Mouse (Mus musculus) granulocyte monocyte progenitor cell, adult 5-6 weeks (primary cell): ENCODE data around the gene Mlst8. TPM values are rescaled to one million over a fixed set of nuclear protein-coding genes. Genes with fewer than 3 reads are reported as not detected.
"Not testable (repeated sequence)": the region's sequence is repeated elsewhere in the genome, so short reads cannot be mapped to it uniquely, and the experiment has no call there.

Source experiments
- ATAC-seq: replicated peaks from 2 replicates; pipeline ENCODE4 v1.8.0; 2016; ENCODE audit warnings: mild to moderate bottlenecking, moderate TSS enrichment, inconsistent platforms; ENCODE audit not compliant: poor library complexity, severe bottlenecking
- total RNA-seq, 2 experiments: library from RNA; stranded (forward) in 1 of 2; stranded (reverse) in 1 of 2; fragments of 200-712, 200-1000 nt in 1 of 2; fragments of >200 nt in 1 of 2; fragmentation: Nextera tagmentation in 1 of 2; gene quantifications; 2 replicates each; pipeline ENCODE4 v1.2.3; 2014 to 2017

Gene Mlst8
- total RNA-seq, 2 experiments from 2014 or later: 21.2 to 21.8 TPM

GRCm38 (mm10) chr17:24429201-24429983, 49.5 kb downstream of the Mlst8 start:
- ATAC-seq: no peak

- ATAC-seq: no peak
These were observed 51.7 kb downstream of the Mlst8 start for GRCm38 (mm10) chr17:24427170-24427557.

DNA sequence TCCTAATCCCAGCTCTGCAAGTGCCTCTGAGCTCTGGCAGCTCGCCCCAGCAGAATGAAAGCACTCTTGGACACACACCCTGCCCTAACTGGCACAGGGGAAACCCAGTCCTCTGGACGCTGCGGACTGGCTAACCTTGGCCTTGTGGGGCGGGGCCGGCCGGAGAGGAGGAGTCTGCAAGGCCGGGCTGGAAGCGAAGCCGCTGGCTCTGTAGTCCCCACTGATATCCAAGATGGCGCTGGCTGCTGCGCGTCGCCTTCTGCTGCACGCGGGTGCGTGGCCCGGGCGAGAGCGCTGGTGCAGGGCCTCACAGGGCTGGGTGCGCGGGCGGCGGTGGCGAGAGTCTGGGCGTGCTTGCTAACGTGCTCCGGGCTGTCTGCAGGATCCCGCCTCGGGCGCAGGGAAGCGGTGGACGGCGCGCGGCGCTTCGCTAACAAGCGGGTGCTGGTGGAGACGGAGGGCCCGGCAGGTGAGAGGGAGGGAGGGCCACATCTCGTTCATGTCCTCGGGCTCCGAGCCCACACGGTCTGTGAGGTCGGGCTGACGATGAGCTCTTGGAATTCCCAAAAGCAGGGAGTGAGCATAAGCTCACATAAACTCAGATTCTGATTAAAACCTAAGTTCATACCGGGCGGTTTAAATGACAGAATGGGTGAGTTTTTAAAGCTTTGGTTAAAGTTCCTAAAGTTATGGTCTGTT, 52.3 kb downstream of the Mlst8 start, which contains the start of gene Eci1:
Gene Eci1 (plus strand): TSS at position 171 of the 699 bp plus-strand sequence.
- ATAC-seq: peak; percentile 99

GRCm38 (mm10) chr17:24425905-24426304, 53.0 kb downstream of the Mlst8 start:
- ATAC-seq: no peak

- not testable (repeated sequence) for ATAC-seq
These were observed 53.6 kb downstream of the Mlst8 start for GRCm38 (mm10) chr17:24425326-24425725.

DNA sequence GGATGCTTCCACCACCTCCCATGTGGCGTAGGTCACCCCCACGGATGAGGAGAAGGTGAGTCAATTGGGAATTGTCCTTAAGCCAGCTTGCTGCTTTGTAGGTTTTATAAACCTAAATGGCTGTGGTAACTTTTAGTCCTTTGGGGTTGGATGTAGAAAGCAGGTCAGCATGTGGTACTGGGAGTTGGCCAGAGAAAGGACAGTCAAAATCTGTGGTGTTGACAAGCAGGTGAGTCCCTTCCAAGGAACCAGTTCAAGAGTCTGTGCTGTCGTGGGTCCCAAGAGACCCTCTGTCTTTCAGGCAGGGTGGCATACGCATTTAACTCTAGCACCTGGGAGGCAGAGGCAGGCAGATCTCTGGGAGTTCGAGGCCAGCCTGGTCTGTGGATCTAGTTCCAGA, 54.4 kb downstream of the Mlst8 start:
- no peak for ATAC-seq

Other genes with a start within 250 kb of the Mlst8 start
- 6.1 and 18.3 TPM in 2 replicates for gene Ccnf, start 227.6 kb downstream of the Mlst8 start, total RNA-seq (2014; fragmentation: Nextera tagmentation)
- 22.7 and 24.1 TPM in 2 replicates for gene Ccnf, start 227.6 kb downstream of the Mlst8 start, total RNA-seq (2017)
- not detected in 2 replicates for gene Abca17, start 128.0 kb downstream of the Mlst8 start, total RNA-seq (2014; fragmentation: Nextera tagmentation)
- not detected in 2 replicates for gene Abca17, start 128.0 kb downstream of the Mlst8 start, total RNA-seq (2017)
- gene Abca3, start 127.1 kb downstream of the Mlst8 start, total RNA-seq (2014; fragmentation: Nextera tagmentation): 21.8 and 26.5 TPM in 2 replicates
- 9.4 and 10.0 TPM in 2 replicates for gene Abca3, start 127.1 kb downstream of the Mlst8 start, total RNA-seq (2017)
- gene Rnps1, start 64.5 kb downstream of the Mlst8 start, total RNA-seq (2014; fragmentation: Nextera tagmentation): 243 and 246 TPM in 2 replicates
- 179 and 181 TPM in 2 replicates for gene Rnps1, start 64.5 kb downstream of the Mlst8 start, total RNA-seq (2017)
- gene Eci1, start 52.4 kb downstream of the Mlst8 start, total RNA-seq (2014; fragmentation: Nextera tagmentation): 59.1 and 62.1 TPM in 2 replicates
- 36.6 and 39.9 TPM in 2 replicates for gene Eci1, start 52.4 kb downstream of the Mlst8 start, total RNA-seq (2017)
- gene Dnase1l2, start 36.0 kb downstream of the Mlst8 start, total RNA-seq (2014; fragmentation: Nextera tagmentation): 2.3 and 2.8 TPM in 2 replicates
- gene Dnase1l2, start 36.0 kb downstream of the Mlst8 start, total RNA-seq (2017): 0.72 and 1.3 TPM in 2 replicates
- gene E4f1, start 8.8 kb downstream of the Mlst8 start, total RNA-seq (2014; fragmentation: Nextera tagmentation): 20.6 and 45.1 TPM in 2 replicates
- 9.5 and 21.7 TPM in 2 replicates for gene E4f1, start 8.8 kb downstream of the Mlst8 start, total RNA-seq (2017)
- 22.9 and 25.4 TPM in 2 replicates for gene Pgp, start 8.7 kb downstream of the Mlst8 start, total RNA-seq (2014; fragmentation: Nextera tagmentation)
- 11.6 and 15.2 TPM in 2 replicates for gene Pgp, start 8.7 kb downstream of the Mlst8 start, total RNA-seq (2017)
- gene Bricd5, start 5.2 kb downstream of the Mlst8 start, total RNA-seq (2014; fragmentation: Nextera tagmentation): 2.2 TPM in 1 of 2 replicates, not detected in the other
- 0.22 TPM in 1 of 2 replicates, not detected in the other for gene Bricd5, start 5.2 kb downstream of the Mlst8 start, total RNA-seq (2017)
- gene Caskin1, start 9.5 kb upstream of the Mlst8 start, total RNA-seq (2014; fragmentation: Nextera tagmentation): not detected in 2 replicates
- gene Caskin1, start 9.5 kb upstream of the Mlst8 start, total RNA-seq (2017): not detected in 2 replicates
- gene Traf7, start 48.9 kb upstream of the Mlst8 start, total RNA-seq (2014; fragmentation: Nextera tagmentation): 83.9 and 102 TPM in 2 replicates
- gene Traf7, start 48.9 kb upstream of the Mlst8 start, total RNA-seq (2017): 61.5 and 104 TPM in 2 replicates
- gene Rab26, start 55.1 kb upstream of the Mlst8 start, total RNA-seq (2014; fragmentation: Nextera tagmentation): 0.77 TPM in 1 of 2 replicates, not detected in the other
- gene Rab26, start 55.1 kb upstream of the Mlst8 start, total RNA-seq (2017): 1.1 TPM in 1 of 2 replicates, not detected in the other
- 18.9 and 19.0 TPM in 2 replicates for gene Pkd1, start 70.8 kb upstream of the Mlst8 start, total RNA-seq (2014; fragmentation: Nextera tagmentation)
- 5.9 and 9.1 TPM in 2 replicates for gene Pkd1, start 70.8 kb upstream of the Mlst8 start, total RNA-seq (2017)
- 61.9 and 83.7 TPM in 2 replicates for gene Tsc2, start 153.6 kb upstream of the Mlst8 start, total RNA-seq (2014; fragmentation: Nextera tagmentation)
- gene Tsc2, start 153.6 kb upstream of the Mlst8 start, total RNA-seq (2017): 25.1 and 41.3 TPM in 2 replicates
- gene Nthl1, start 153.6 kb upstream of the Mlst8 start, total RNA-seq (2014; fragmentation: Nextera tagmentation): 7.1 and 15.7 TPM in 2 replicates
- 11.8 and 13.7 TPM in 2 replicates for gene Nthl1, start 153.6 kb upstream of the Mlst8 start, total RNA-seq (2017)
- 0.45 and 1.0 TPM in 2 replicates for gene Slc9a3r2, start 171.2 kb upstream of the Mlst8 start, total RNA-seq (2014; fragmentation: Nextera tagmentation)
- 1.8 and 3.0 TPM in 2 replicates for gene Slc9a3r2, start 171.2 kb upstream of the Mlst8 start, total RNA-seq (2017)
- gene Npw, start 179.4 kb upstream of the Mlst8 start, total RNA-seq (2014; fragmentation: Nextera tagmentation): not detected in 2 replicates
- 0.82 TPM in 1 of 2 replicates, not detected in the other for gene Npw, start 179.4 kb upstream of the Mlst8 start, total RNA-seq (2017)
- gene Zfp598, start 190.6 kb upstream of the Mlst8 start, total RNA-seq (2014; fragmentation: Nextera tagmentation): 18.2 and 40.4 TPM in 2 replicates
- gene Zfp598, start 190.6 kb upstream of the Mlst8 start, total RNA-seq (2017): 16.1 and 17.8 TPM in 2 replicates
- not detected in 2 replicates for gene Syngr3, start 210.9 kb upstream of the Mlst8 start, total RNA-seq (2014; fragmentation: Nextera tagmentation)
- not detected in 2 replicates for gene Syngr3, start 210.9 kb upstream of the Mlst8 start, total RNA-seq (2017)
- gene Gfer, start 217.1 kb upstream of the Mlst8 start, total RNA-seq (2014; fragmentation: Nextera tagmentation): 28.9 and 33.2 TPM in 2 replicates
- gene Gfer, start 217.1 kb upstream of the Mlst8 start, total RNA-seq (2017): 45.1 and 64.0 TPM in 2 replicates
- gene Noxo1, start 217.2 kb upstream of the Mlst8 start, total RNA-seq (2014; fragmentation: Nextera tagmentation): 1.4 TPM in 1 of 2 replicates, not detected in the other
- 0.60 and 2.1 TPM in 2 replicates for gene Noxo1, start 217.2 kb upstream of the Mlst8 start, total RNA-seq (2017)
- 39.5 and 44.5 TPM in 2 replicates for gene Tbl3, start 228.6 kb upstream of the Mlst8 start, total RNA-seq (2014; fragmentation: Nextera tagmentation)
- gene Tbl3, start 228.6 kb upstream of the Mlst8 start, total RNA-seq (2017): 44.1 and 54.9 TPM in 2 replicates
- gene Rnf151, start 239.0 kb upstream of the Mlst8 start, total RNA-seq (2014; fragmentation: Nextera tagmentation): 1.2 TPM in 1 of 2 replicates, not detected in the other
- not detected in 2 replicates for gene Rnf151, start 239.0 kb upstream of the Mlst8 start, total RNA-seq (2017)
- 4,639 and 4,919 TPM in 2 replicates for gene Rps2, start 239.0 kb upstream of the Mlst8 start, total RNA-seq (2014; fragmentation: Nextera tagmentation)
- 1,990 and 2,495 TPM in 2 replicates for gene Rps2, start 239.0 kb upstream of the Mlst8 start, total RNA-seq (2017)
- gene Ndufb10, start 245.4 kb upstream of the Mlst8 start, total RNA-seq (2014; fragmentation: Nextera tagmentation): 247 and 248 TPM in 2 replicates
- gene Ndufb10, start 245.4 kb upstream of the Mlst8 start, total RNA-seq (2017): 237 and 286 TPM in 2 replicates
- gene Rpl3l, start 248.7 kb upstream of the Mlst8 start, total RNA-seq (2014; fragmentation: Nextera tagmentation): 0.73 TPM in 1 of 2 replicates, not detected in the other
- gene Rpl3l, start 248.7 kb upstream of the Mlst8 start, total RNA-seq (2017): 0.52 TPM in 1 of 2 replicates, not detected in the other